Mouse (Mus musculus): ENCODE measurements around the gene Zbtb42.

DNA sequence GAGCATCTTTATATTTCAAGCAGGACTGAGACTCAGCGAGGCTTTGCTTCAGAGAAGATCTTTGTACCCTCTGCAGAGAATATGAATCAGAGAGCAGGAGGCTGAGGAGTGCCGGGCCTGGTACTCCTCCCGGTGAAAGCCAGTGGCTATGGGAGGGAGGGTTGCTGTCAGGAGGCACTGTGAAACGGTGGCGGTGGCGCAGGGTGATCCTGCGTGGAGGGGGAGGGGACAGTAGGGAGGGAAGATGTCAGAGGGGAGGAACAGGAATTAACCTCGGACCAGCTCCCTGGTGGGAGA lies 28.9 kb downstream of the Zbtb42 start:
- TF ChIP-seq CTCF (IDR thresholded peaks at IDR 0.05; ENCODE audit: borderline replicate concordance, extremely low read depth, insufficient read depth, insufficient read length) (no peak), POLR2A (IDR thresholded peaks at IDR 0.05; ENCODE audit: borderline replicate concordance, extremely low read depth, insufficient read depth, insufficient read length, poor library complexity, severe bottlenecking) (no peak)

Data from brain, embryonic 14.5 days (tissue).